Mouse (Mus musculus) stomach, postnatal 0 days (tissue): Measurements from ENCODE around the gene B3galnt1. TPM values are rescaled to one million over a fixed set of nuclear protein-coding genes. Genes with fewer than 3 reads are reported as not detected.
A peak's percentile ranks its signal among the peaks of the same experiment; 100 is the strongest.
"Not testable (repeated sequence)": the region's sequence is repeated elsewhere in the genome, so short reads cannot be mapped to it uniquely, and the experiment has no call there.

Source experiments
- ATAC-seq: fragments of 200-750 bp; cut with Nextera tagmentation; 2 replicates; pipeline ENCODE4 v1.8.0; 2017; ENCODE audit not compliant: low FRiP score, low TSS enrichment
- DNase-seq: peaks from one replicate; pipeline ENCODE4 v3.0.0-alpha.2; 2016; ENCODE audit warnings: low spot score
- H3K27ac ChIP-seq: fragments of 300-500 bp; sonication (generic); replicated peaks from 2 replicates; pipeline ENCODE4 v1.5.1; 2014; ENCODE audit warnings: mild to moderate bottlenecking, control low read depth
- H3K27me3 ChIP-seq: fragments of 300-500 bp; sonication (generic); 2 replicates; pipeline ENCODE4 v1.6.1; 2014; ENCODE audit warnings: low read length; ENCODE audit not compliant: control insufficient read depth, insufficient read depth
- H3K36me3 ChIP-seq: fragments of 300-500 bp; sonication (generic); 2 replicates; pipeline ENCODE4 v1.6.1; 2014; ENCODE audit warnings: low read length, mixed read lengths; ENCODE audit not compliant: control insufficient read depth, insufficient read depth
- H3K4me1 ChIP-seq: fragments of 300-500 bp; sonication (generic); replicated peaks from 2 replicates; pipeline ENCODE4 v1.6.1; 2014; ENCODE audit warnings: antibody characterized with exemption; ENCODE audit not compliant: control insufficient read depth, insufficient read depth
- H3K4me2 ChIP-seq: fragments of 300-500 bp; sonication (generic); replicated peaks from 2 replicates; pipeline ENCODE4 v1.6.1; 2014; ENCODE audit warnings: low read depth, mild to moderate bottlenecking, control low read depth, moderate library complexity
- H3K4me3 ChIP-seq: fragments of 300-500 bp; sonication (generic); 2 replicates; pipeline ENCODE4 v1.5.1; 2014; ENCODE audit warnings: low read depth, low read length, control low read depth
- H3K9ac ChIP-seq: fragments of 300-500 bp; sonication (generic); 2 replicates; pipeline ENCODE4 v1.6.1; 2014; ENCODE audit warnings: mild to moderate bottlenecking, low read length, control low read depth, mixed read lengths
- H3K9me3 ChIP-seq: fragments of 300-500 bp; sonication (generic); 2 replicates; pipeline ENCODE4 v1.6.1; 2016; ENCODE audit warnings: low read length; ENCODE audit not compliant: control insufficient read depth
- CTCF ChIP-seq: IDR thresholded peaks from 2 replicates; pipeline ENCODE4 v1.5.1; 2016; ENCODE audit warnings: antibody characterized with exemption, low read depth, mild to moderate bottlenecking, moderate library complexity
- EP300 ChIP-seq: optimal IDR thresholded peaks from 2 replicates; pipeline ENCODE3; 2016; ENCODE audit warnings: antibody characterized with exemption
- WGBS: fragments of 180-500 bp; shearing (Covaris S2); extraction: QIAGEN DNeasy Blood & Tissue Kit; methylation state at CpG from one replicate; pipeline ENCODE4 v1.1.7; 2014; 5-methylcytosine and 5-hydroxymethylcytosine counted together
- polyA plus RNA-seq: library from polyadenylated mRNA; unstranded; fragments of >200 nt; fragmentation: Nextera tagmentation; extraction: Ambion mirVana; gene quantifications from 2 replicates; pipeline ENCODE4 v1.2.1, GENCODE M21; 2015

B3galnt1 gene
- polyA plus RNA-seq, 1 experiment from 2014 or later = 21.5 TPM

- DNase-seq (no peak), ATAC-seq (no peak)
- no peak overlapping the region for H3K27ac ChIP-seq
- H3K4me3 ChIP-seq = no peak overlapping the region
- peaks cover 4% of the 10 kb centered on the region; the same call in 1 of the 2 replicates for H3K36me3 ChIP-seq
- H3K9me3 ChIP-seq = no peaks in the 10 kb centered on the region
- no peak overlapping the region for H3K9ac ChIP-seq
- TF ChIP-seq EP300 (no peak), CTCF (peak; percentile 57)
- H3K4me2 ChIP-seq = no peak overlapping the region
- no peaks in the 10 kb centered on the region for H3K27me3 ChIP-seq
- 89% methylated on average over 1 of the region's 1 CpGs for WGBS
- no peaks in the 10 kb centered on the region for H3K4me1 ChIP-seq
Measured at GRCm38 (mm10) chr3:69578791-69579190, 20.0 kb downstream of the B3galnt1 start.

- Histone ChIP-seq H3K36me3 (peaks cover 4% of the 10 kb centered on the region; the same call in 1 of the 2 replicates), H3K9me3 (no peaks in the 10 kb centered on the region), H3K4me1 (no peaks in the 10 kb centered on the region), H3K27me3 (no peaks in the 10 kb centered on the region), H3K27ac (no peak overlapping the region), H3K9ac (no peak overlapping the region), H3K4me3 (no peak overlapping the region), H3K4me2 (no peak overlapping the region)
- TF ChIP-seq EP300 (no peak), CTCF (no peak)
- WGBS = 82% methylated on average over 3 of the region's 3 CpGs
- ATAC-seq (no peak), DNase-seq (no peak)
Measured at GRCm38 (mm10) chr3:69576715-69577114, 22.0 kb downstream of the B3galnt1 start.

- Histone ChIP-seq H3K4me2 (no peak overlapping the region), H3K4me1 (no peaks in the 10 kb centered on the region), H3K27ac (no peak overlapping the region), H3K9me3 (no peaks in the 10 kb centered on the region), H3K9ac (no peak overlapping the region), H3K27me3 (no peaks in the 10 kb centered on the region), H3K4me3 (no peak overlapping the region), H3K36me3 (peaks cover 4% of the 10 kb centered on the region; the same call in 1 of the 2 replicates)
- no peak for DNase-seq
- ATAC-seq = no peak
- whole genome bisulfite sequencing = 96% methylated on average over 11 of the region's 11 CpGs
- no peak for TF ChIP-seq CTCF
- no peak for TF ChIP-seq EP300
Measured at GRCm38 (mm10) chr3:69575577-69575976, 23.2 kb downstream of the B3galnt1 start.

- no peak overlapping the region for H3K27ac ChIP-seq
- no peak overlapping the region for H3K4me2 ChIP-seq
- no peaks in the 10 kb centered on the region for H3K27me3 ChIP-seq
- ATAC-seq (no peak), DNase-seq (no peak)
- H3K36me3 ChIP-seq = peaks cover 4% of the 10 kb centered on the region; the same call in 1 of the 2 replicates
- TF ChIP-seq CTCF (no peak), EP300 (no peak)
- 91% methylated on average over 5 of the region's 5 CpGs for WGBS
- no peak overlapping the region for H3K9ac ChIP-seq
- no peaks in the 10 kb centered on the region for H3K9me3 ChIP-seq
- no peak overlapping the region for H3K4me3 ChIP-seq
- no peaks in the 10 kb centered on the region for H3K4me1 ChIP-seq
Measured at GRCm38 (mm10) chr3:69572561-69572960, 26.2 kb downstream of the B3galnt1 start.

DNA sequence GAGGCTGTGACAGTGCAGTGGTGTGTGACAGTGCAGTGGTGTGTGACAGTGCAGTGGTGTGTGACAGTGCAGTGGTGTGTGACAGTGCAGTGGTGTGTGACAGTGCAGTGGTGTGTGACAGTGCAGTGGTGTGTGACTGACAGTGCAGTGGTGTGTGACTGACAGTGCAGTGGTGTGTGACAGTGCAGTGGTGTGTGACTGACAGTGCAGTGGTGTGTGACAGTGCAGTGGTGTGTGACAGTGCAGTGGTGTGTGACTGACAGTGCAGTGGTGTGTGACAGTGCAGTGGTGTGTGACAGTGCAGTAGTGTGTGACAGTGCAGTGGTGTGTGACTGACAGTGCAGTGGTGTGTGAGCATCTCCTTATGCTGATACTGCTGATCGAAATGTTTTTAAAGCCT, 33.2 kb downstream of the B3galnt1 start:
- H3K4me2 ChIP-seq, H3K27ac ChIP-seq, H3K4me1 ChIP-seq, H3K4me3 ChIP-seq, DNase-seq, ATAC-seq, H3K9me3 ChIP-seq, H3K27me3 ChIP-seq, H3K36me3 ChIP-seq, H3K9ac ChIP-seq: not testable (repeated sequence)
- WGBS = 92% methylated on average over 1 of the region's 1 CpGs

DNA sequence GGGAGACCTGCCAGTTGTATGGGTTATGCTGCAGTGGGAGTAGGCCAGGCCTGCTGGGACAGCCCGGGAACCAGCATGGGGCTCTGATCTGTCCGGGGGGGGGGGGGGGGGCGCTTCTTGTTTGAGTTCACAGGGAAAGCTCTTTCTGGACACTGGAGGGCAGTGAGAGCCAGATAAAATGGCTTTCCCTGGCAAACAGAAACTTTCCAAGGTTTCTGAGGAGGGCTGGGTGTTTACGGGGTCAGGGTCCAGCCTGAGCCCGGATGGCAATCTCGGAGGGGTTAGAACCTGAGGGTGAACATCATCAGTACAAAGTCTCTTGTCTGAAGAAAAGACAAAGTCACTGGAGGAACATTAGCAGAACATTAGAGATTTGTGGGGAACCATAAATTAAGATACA, 35.4 kb downstream of the B3galnt1 start:
- Histone ChIP-seq H3K4me1 (no peaks in the 10 kb centered on the region), H3K36me3 (no peaks in the 10 kb centered on the region), H3K9me3 (no peaks in the 10 kb centered on the region), H3K27ac (no peak overlapping the region), H3K4me2 (no peak overlapping the region), H3K27me3 (no peaks in the 10 kb centered on the region), H3K4me3 (no peak overlapping the region), H3K9ac (no peak overlapping the region)
- ATAC-seq = no peak
- TF ChIP-seq EP300 = no peak
- TF ChIP-seq CTCF = peak; percentile 27
- DNase-seq = peak; percentile 20
- WGBS = 74% methylated on average over 6 of the region's 6 CpGs
